Mouse (Mus musculus) E14TG2a.4 (cell line): Measurements from ENCODE around the gene Rtp3.

ENCODE experiments used
- CTCF ChIP-seq: conservative IDR thresholded peaks from 2 replicates; pipeline ENCODE4 v1.5.1; 2014; ENCODE audit warnings: low read length
- NANOG ChIP-seq: IDR thresholded peaks from 2 replicates; pipeline ENCODE4 v1.6.1; 2014; ENCODE audit warnings: borderline replicate concordance, low read length, mixed read lengths
- POU5F1 ChIP-seq: IDR thresholded peaks from 2 replicates; pipeline ENCODE4 v1.6.1; 2014; ENCODE audit warnings: low read length, borderline replicate concordance

DNA sequence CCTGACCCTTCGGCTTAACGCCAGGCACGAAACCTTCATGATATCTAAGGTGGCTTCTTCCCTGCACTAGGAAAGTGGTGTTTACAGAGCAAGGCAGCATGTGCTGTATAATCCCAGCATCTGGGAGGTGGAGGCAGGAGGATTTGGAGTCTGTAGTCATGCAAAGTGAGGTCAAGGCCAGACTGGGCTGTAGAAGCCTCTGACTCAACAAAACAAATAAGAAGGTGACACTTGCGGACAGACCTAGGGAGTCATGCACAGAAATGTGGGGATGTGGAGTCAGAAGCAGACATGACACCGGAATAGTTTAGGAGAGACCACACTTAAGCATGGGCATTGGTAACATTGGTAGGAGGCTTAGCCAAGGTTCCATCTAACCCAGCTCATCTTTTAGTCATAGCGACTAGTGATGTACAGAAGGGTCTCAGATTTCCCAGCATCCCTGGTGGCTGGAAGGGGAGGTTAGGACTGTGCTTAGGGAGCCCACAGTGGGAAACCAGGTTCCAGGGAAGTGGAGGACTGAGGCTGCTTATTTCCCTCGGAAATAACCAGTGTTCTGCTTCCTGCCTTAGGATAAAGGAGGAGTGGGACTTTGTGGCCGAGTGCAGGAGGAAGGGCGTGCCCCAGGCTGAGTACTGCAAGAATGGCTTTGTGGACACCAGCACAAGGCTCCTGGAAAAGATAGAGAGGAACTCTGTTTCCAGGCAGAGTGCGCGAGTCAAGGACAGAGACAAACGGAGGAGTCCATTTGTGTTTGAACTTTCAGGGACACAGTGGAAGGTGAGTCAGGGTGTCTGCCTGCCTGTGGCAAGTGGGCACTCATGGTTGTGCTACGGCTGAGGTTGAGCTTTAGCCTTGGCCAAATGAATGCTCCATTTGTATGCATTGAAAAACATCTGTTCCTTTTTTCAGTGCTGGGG is 29.9 kb downstream of the Rtp3 start:
- TF ChIP-seq CTCF (no peak), POU5F1 (no peak), NANOG (no peak)
